Mouse (Mus musculus): ENCODE results near the gene Dcdc2b. TPM values are rescaled to one million over a fixed set of nuclear protein-coding genes. Genes with fewer than 3 reads are reported as not detected.

Gene Dcdc2b
- total and polyA plus RNA-seq, 3 experiments = 0.39 to 1.7 (median 0.45) TPM

- 29% methylated on average over 7 of the region's 8 CpGs for WGBS
- intact Hi-C loops (cut with DNase I) = loop anchor here (2.0 kb wide), 1 partner anchor 19 kb away; no protein-coding TSS in a partner anchor
- no peak for TF ChIP-seq EP300 (IDR thresholded peaks at IDR 0.05; ENCODE audit: insufficient read depth, low read depth, low read length)
- no peak for TF ChIP-seq CTCF (IDR thresholded peaks at IDR 0.05)
- no peak for TF ChIP-seq POLR2A (IDR thresholded peaks at IDR 0.05; ENCODE audit: insufficient read depth, low read depth, low read length)
- H3K36me3 ChIP-seq (ENCODE audit: control insufficient read depth, insufficient read depth, low read length) = no peaks in the 10 kb centered on the region
- H3K79me2 ChIP-seq (replicated peaks; ENCODE audit: control insufficient read depth, insufficient read depth, low read length) = no peaks in the 10 kb centered on the region
- no peak overlapping the region for H3K4me3 ChIP-seq
- no peak overlapping the region for H3K27ac ChIP-seq
- DNase-seq = peak in 1 of 2 experiments; percentile 62
- H3K4me1 ChIP-seq (ENCODE audit: control insufficient read depth, insufficient read depth, low read length) = peaks cover 7% of the 10 kb centered on the region
- no peak overlapping the region for H3K9ac ChIP-seq (ENCODE audit: low read depth, low read length)
- no peaks in the 10 kb centered on the region for H3K27me3 ChIP-seq (ENCODE audit: control insufficient read depth, insufficient read depth, low read length)
Measured at GRCm38 (mm10) chr4:129575171-129575844, 38.7 kb downstream of the Dcdc2b start.

- H3K79me2 ChIP-seq (replicated peaks; ENCODE audit: control insufficient read depth, insufficient read depth, low read length) = no peaks in the 10 kb centered on the region
- H3K27ac ChIP-seq = no peak within 1 kb of the TSS
- no peaks in the 10 kb centered on the region for H3K36me3 ChIP-seq (ENCODE audit: control insufficient read depth, insufficient read depth, low read length)
- no peak for TF ChIP-seq POLR2A (IDR thresholded peaks at IDR 0.05; ENCODE audit: insufficient read depth, low read depth, low read length)
- no peak for TF ChIP-seq CTCF (IDR thresholded peaks at IDR 0.05)
- no peak for TF ChIP-seq EP300 (IDR thresholded peaks at IDR 0.05; ENCODE audit: insufficient read depth, low read depth, low read length)
- peaks cover 4% of the 10 kb centered on the region for H3K4me1 ChIP-seq (ENCODE audit: control insufficient read depth, insufficient read depth, low read length)
- WGBS = 79% methylated on average over 8 of the region's 8 CpGs
- peak in 1 of 2 experiments; percentile 23 for DNase-seq
- H3K27me3 ChIP-seq (ENCODE audit: control insufficient read depth, insufficient read depth, low read length) = no peaks in the 10 kb centered on the region
- intact Hi-C loops (cut with DNase I) = no loop called here
- no peak within 1 kb of the TSS for H3K9ac ChIP-seq (ENCODE audit: low read depth, low read length)
- no peak within 1 kb of the TSS for H3K4me3 ChIP-seq
Measured at GRCm38 (mm10) chr4:129573430-129573829, 40.6 kb downstream of the Dcdc2b start, which contains the start of gene Lck. Gene Lck, minus strand, starts transcription at chr4:129573641.

- WGBS = 95% methylated on average over 4 of the region's 4 CpGs
- H3K4me3 ChIP-seq = no peak overlapping the region
Measured at GRCm38 (mm10) chr4:129573093-129573370, 41.0 kb downstream of the Dcdc2b start.

DNA sequence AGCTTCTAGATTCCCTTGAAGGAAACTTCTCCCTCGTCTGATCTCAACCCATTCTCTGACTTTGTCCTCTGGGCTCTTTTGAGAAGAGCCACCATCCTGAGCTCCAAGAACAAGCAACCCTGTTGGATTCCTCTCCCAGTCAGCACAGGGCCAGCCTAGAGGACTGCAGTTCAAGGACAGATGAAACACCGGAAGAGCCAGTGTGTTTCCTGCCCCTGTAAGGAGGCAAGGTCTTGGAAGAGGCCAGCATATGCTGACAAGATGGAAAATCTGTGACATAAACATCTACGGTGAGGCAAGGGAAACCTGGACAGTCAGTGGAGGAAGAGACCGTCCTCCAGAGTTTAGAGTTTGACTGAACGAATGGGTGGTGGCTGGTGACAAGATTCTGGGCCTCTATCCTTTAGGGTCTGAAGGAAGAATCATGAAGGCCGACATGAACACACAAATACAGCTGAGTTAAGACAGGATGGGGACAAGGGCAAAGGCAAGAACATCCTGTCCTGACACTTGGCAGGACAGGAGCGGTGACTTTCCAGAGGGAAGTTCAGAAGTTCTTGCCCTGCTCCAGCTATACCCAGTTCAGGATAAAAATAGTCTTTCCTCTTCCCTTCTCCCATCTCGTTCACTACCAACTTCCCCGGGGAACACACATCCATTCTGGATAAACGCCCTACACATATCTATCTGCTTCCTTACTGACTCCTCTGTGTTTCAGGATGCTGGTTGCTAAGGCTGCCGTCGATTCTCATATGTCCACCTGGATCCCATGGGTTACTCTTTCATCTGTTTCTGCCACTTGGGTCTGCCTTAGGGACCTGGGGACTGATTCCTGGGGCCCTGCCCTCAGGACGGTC lies 41.6 kb downstream of the Dcdc2b start:
- Histone ChIP-seq H3K79me2 (replicated peaks; ENCODE audit: control insufficient read depth, insufficient read depth, low read length) (no peaks in the 10 kb centered on the region), H3K36me3 (ENCODE audit: control insufficient read depth, insufficient read depth, low read length) (no peaks in the 10 kb centered on the region), H3K9ac (ENCODE audit: low read depth, low read length) (no peak overlapping the region), H3K27me3 (ENCODE audit: control insufficient read depth, insufficient read depth, low read length) (no peaks in the 10 kb centered on the region), H3K4me1 (ENCODE audit: control insufficient read depth, insufficient read depth, low read length) (peaks cover 1% of the 10 kb centered on the region), H3K27ac (no peak overlapping the region), H3K4me3 (no peak overlapping the region)
- TF ChIP-seq CTCF (IDR thresholded peaks at IDR 0.05) (no peak), EP300 (IDR thresholded peaks at IDR 0.05; ENCODE audit: insufficient read depth, low read depth, low read length) (no peak), POLR2A (IDR thresholded peaks at IDR 0.05; ENCODE audit: insufficient read depth, low read depth, low read length) (no peak)
- WGBS = 38% methylated on average over 13 of the region's 13 CpGs
- intact Hi-C loops (cut with DNase I) = no loop called here
- no peak for DNase-seq

More at GRCm38 (mm10) chr4:129573093-129573370, 41.0 kb downstream of the Dcdc2b start:
- Histone ChIP-seq H3K4me1 (ENCODE audit: control insufficient read depth, insufficient read depth, low read length) (peaks cover 3% of the 10 kb centered on the region), H3K79me2 (replicated peaks; ENCODE audit: control insufficient read depth, insufficient read depth, low read length) (no peaks in the 10 kb centered on the region), H3K36me3 (ENCODE audit: control insufficient read depth, insufficient read depth, low read length) (no peaks in the 10 kb centered on the region), H3K9ac (ENCODE audit: low read depth, low read length) (no peak overlapping the region), H3K27me3 (ENCODE audit: control insufficient read depth, insufficient read depth, low read length) (no peaks in the 10 kb centered on the region), H3K27ac (no peak overlapping the region)
- intact Hi-C loops (cut with DNase I) = no loop called here
- DNase-seq = no peak
- TF ChIP-seq CTCF (IDR thresholded peaks at IDR 0.05) (no peak), EP300 (IDR thresholded peaks at IDR 0.05; ENCODE audit: insufficient read depth, low read depth, low read length) (no peak), POLR2A (IDR thresholded peaks at IDR 0.05; ENCODE audit: insufficient read depth, low read depth, low read length) (no peak)

DNA sequence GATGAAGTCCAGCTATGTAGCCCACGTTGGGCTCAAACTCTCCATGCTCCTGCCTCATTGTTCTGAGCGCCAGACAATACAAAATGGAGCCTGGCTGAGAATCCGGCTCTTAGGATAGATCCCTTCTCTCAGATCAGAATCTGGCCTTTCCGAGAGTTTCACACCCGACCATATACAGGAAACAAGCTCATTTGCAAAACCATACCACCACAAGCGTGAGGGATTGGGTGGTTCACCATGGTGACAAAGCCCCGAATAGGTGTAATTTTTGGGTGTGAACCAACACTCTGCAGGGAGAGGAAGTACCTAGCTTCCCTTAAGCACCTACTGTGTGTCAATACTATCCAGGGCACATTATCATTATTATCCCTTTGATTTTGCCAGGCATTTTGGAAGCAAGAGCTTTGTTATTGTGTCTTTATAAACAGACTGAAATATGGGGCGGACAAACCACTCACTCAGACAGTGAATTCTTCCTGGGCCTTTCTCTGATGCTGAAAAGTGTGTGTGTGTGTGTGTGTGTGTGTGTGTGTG lies 42.4 kb downstream of the Dcdc2b start:
- Histone ChIP-seq H3K4me3 (no peak overlapping the region), H3K36me3 (ENCODE audit: control insufficient read depth, insufficient read depth, low read length) (no peaks in the 10 kb centered on the region), H3K27me3 (ENCODE audit: control insufficient read depth, insufficient read depth, low read length) (no peaks in the 10 kb centered on the region), H3K27ac (no peak overlapping the region), H3K4me1 (ENCODE audit: control insufficient read depth, insufficient read depth, low read length) (no peaks in the 10 kb centered on the region; the same call in 1 of the 2 replicates), H3K9ac (ENCODE audit: low read depth, low read length) (no peak overlapping the region), H3K79me2 (replicated peaks; ENCODE audit: control insufficient read depth, insufficient read depth, low read length) (no peaks in the 10 kb centered on the region)
- no peak for DNase-seq
- intact Hi-C loops (cut with DNase I) = no loop called here
- TF ChIP-seq POLR2A (IDR thresholded peaks at IDR 0.05; ENCODE audit: insufficient read depth, low read depth, low read length) (no peak), EP300 (IDR thresholded peaks at IDR 0.05; ENCODE audit: insufficient read depth, low read depth, low read length) (no peak), CTCF (IDR thresholded peaks at IDR 0.05) (no peak)
- 78% methylated on average over 8 of the region's 8 CpGs for WGBS

Measured in heart, adult 2 months (tissue).